Mouse (Mus musculus) heart, adult 2 months (tissue): Measurements from ENCODE around the gene Ets1. TPM values are rescaled to one million over a fixed set of nuclear protein-coding genes. Genes with fewer than 3 reads are reported as not detected.

Source experiments
- DNase-seq, 2 experiments: peaks; one replicate each; pipeline ENCODE4 v3.0.0; 2021
- H3K27ac ChIP-seq: fragments of 200-600 bp; 2 replicates; pipeline ENCODE4 v1.8.1; 2022
- H3K27me3 ChIP-seq: fragments of 200-500 bp; 2 replicates; pipeline ENCODE4 v1.6.1; 2012; ENCODE audit warnings: mild to moderate bottlenecking, low read length, inconsistent platforms, mixed read lengths; ENCODE audit not compliant: control insufficient read depth, insufficient read depth
- H3K36me3 ChIP-seq: fragments of 200-500 bp; 2 replicates; pipeline ENCODE4 v1.6.1; 2012; ENCODE audit warnings: low read length, inconsistent platforms; ENCODE audit not compliant: control insufficient read depth, insufficient read depth
- H3K4me1 ChIP-seq: fragments of 200-500 bp; 2 replicates; pipeline ENCODE4 v1.6.1; 2011; ENCODE audit warnings: low read length; ENCODE audit not compliant: control insufficient read depth, insufficient read depth
- H3K4me3 ChIP-seq: fragments of 200-600 bp; 2 replicates; pipeline ENCODE4 v1.8.1; 2022
- H3K79me2 ChIP-seq: fragments of 200-500 bp; replicated peaks from 2 replicates; pipeline ENCODE4 v1.6.1; 2012; ENCODE audit warnings: mild to moderate bottlenecking, inconsistent platforms, low read length, moderate library complexity, mixed read lengths; ENCODE audit not compliant: control insufficient read depth, insufficient read depth
- H3K9ac ChIP-seq: fragments of 200-500 bp; 2 replicates; pipeline ENCODE4 v1.6.1; 2012; ENCODE audit warnings: low read depth, mild to moderate bottlenecking, control low read depth, inconsistent platforms, low read length, mixed read lengths
- CTCF ChIP-seq: fragments of 200-600 bp; IDR thresholded peaks from 2 replicates; pipeline ENCODE4 v1.8.1; 2022; ENCODE audit warnings: antibody characterized with exemption, mild to moderate bottlenecking, moderate library complexity
- EP300 ChIP-seq: fragments of 200-500 bp; IDR thresholded peaks from 2 replicates; pipeline ENCODE4 v1.6.1; 2011; ENCODE audit warnings: low read depth, low read length, control low read depth; ENCODE audit not compliant: insufficient read depth
- POLR2A ChIP-seq: fragments of 200-500 bp; IDR thresholded peaks from 2 replicates; pipeline ENCODE4 v1.6.1; 2011; ENCODE audit warnings: mild to moderate bottlenecking, low read depth, low read length, control low read depth; ENCODE audit not compliant: insufficient read depth
- WGBS: fragments of 180-500 bp; shearing (Covaris S2); methylation state at CpG from one replicate; pipeline ENCODE4 v1.1.7; 2018; 5-methylcytosine and 5-hydroxymethylcytosine counted together
- intact Hi-C: fragments of 180-260 bp; cut with DNase I; formaldehyde crosslinking; loops from one replicate; pipeline ENCODE4 v1.15.1; 2025
- polyA plus RNA-seq: library from polyadenylated mRNA; depleted of rRNA; stranded (reverse); fragments of >200 nt; gene quantifications from 2 replicates; pipeline ENCODE4 v1.2.3, GENCODE M21; 2012
- total RNA-seq, 2 experiments: library from RNA; stranded (reverse); gene quantifications; 2 replicates each; pipeline ENCODE4 v1.2.3; 2021

The Ets1 gene
- total and polyA plus RNA-seq, 3 experiments = 22.6 to 48.7 (median 40.7) TPM

DNA sequence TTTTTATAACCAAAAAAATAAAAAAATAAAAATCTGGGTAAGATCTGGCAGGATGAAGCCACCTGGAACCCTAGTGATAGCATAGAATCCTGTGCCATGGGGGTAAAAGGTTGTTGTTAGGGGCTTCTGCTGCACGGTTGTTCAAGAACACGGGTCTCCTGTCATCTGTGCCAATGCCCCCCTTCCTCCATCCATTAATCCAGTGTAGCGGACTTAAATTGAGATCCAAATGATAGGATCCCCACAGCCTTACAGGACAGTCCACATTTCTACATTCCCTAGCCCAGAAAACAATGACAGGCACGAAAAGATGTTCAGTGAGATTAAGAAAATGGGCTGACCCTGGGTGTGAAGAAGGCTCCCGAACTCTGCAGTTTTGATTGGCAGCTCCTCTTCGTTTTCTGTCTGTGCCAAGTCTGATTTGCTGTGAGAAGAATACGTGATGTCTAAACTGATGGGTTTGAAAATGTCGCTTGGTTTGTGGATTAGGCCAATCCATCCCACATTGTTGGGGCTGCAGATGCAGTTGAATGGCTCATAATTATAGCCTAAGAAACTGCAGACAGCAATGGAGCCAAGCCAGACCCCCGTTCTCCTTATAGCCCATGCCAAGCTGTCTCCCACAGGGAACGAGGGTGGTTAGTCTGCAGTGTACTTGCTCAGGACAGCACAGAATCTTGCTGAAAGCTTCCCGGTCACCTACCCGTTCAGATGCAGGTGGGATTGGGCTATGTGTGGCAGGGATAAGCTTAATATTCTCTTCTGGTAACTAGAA is 55.3 kb downstream of the Ets1 start:
- Histone ChIP-seq H3K27ac (peak overlapping the region; percentile 15), H3K36me3 (peaks cover 19% of the 10 kb centered on the region), H3K27me3 (no peaks in the 10 kb centered on the region), H3K79me2 (no peaks in the 10 kb centered on the region), H3K9ac (no peak overlapping the region), H3K4me1 (peaks cover 16% of the 10 kb centered on the region), H3K4me3 (no peak overlapping the region)
- no peak for DNase-seq
- TF ChIP-seq EP300 (no peak), CTCF (no peak), POLR2A (no peak)
- intact Hi-C loops = loop anchor here (5.0 to 10.0 kb wide), 3 partner anchors 54 to 287 kb away; partner anchors contain the start of gene Ets1
- 71% methylated on average over 12 of the region's 12 CpGs for WGBS

- Histone ChIP-seq H3K79me2 (no peaks in the 10 kb centered on the region), H3K27me3 (no peaks in the 10 kb centered on the region), H3K36me3 (peaks cover 19% of the 10 kb centered on the region), H3K4me1 (peaks cover 16% of the 10 kb centered on the region), H3K4me3 (no peak overlapping the region), H3K9ac (no peak overlapping the region), H3K27ac (peak overlapping the region; percentile 54; the same call in 1 of the 2 replicates)
- intact Hi-C loops = loop anchor here (5.0 to 10.0 kb wide), 3 partner anchors 56 to 288 kb away; partner anchors contain the start of gene Ets1
- no peak for TF ChIP-seq POLR2A
- TF ChIP-seq EP300 = no peak
- no peak for TF ChIP-seq CTCF
- 63% methylated on average over 2 of the region's 2 CpGs for WGBS
- no peak for DNase-seq
These were observed 56.9 kb downstream of the Ets1 start for GRCm38 (mm10) chr9:32692944-32693343.

DNA sequence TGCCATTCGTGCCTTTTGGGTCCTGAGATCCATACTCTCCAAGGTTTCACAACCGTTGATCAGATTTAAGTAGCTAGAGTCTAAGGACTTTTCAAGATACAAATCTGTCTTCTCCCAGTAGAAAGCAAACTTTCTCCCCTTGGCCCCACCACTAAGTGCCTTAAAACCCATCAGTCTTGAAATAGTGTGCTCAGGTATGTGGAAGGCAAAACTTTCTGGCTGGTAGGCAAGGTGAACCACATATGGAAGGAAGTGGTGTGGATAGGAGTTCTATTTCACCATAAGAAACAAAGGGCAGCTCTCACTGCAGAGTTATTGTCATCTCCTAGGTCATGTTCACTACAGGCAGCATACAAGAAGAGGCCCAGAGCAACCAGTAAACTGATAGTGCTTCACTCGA is 57.4 kb downstream of the Ets1 start:
- Histone ChIP-seq H3K27ac (peak overlapping the region; percentile 54), H3K79me2 (no peaks in the 10 kb centered on the region)
- 64% methylated on average over 3 of the region's 3 CpGs for WGBS

GRCm38 (mm10) chr9:32694111-32694824 is 58.2 kb downstream of the Ets1 start:
- Histone ChIP-seq H3K4me3 (no peak overlapping the region), H3K27me3 (no peaks in the 10 kb centered on the region), H3K4me1 (peaks cover 14% of the 10 kb centered on the region), H3K79me2 (no peaks in the 10 kb centered on the region), H3K36me3 (peaks cover 15% of the 10 kb centered on the region), H3K27ac (peak overlapping the region; percentile 99), H3K9ac (peak overlapping the region; percentile 8; the same call in 1 of the 2 replicates)
- intact Hi-C loops = loop anchor here (1.0 to 10.0 kb wide), 4 partner anchors 22 to 289 kb away; partner anchors contain the start of gene Ets1
- peak; percentile 29; the same call in 1 of the 2 replicates for TF ChIP-seq POLR2A
- no peak for TF ChIP-seq EP300
- TF ChIP-seq CTCF = no peak
- DNase-seq = no peak
- WGBS = 40% methylated on average over 12 of the region's 12 CpGs

More for the DNA sequence above, 57.4 kb downstream of the Ets1 start:
- Histone ChIP-seq H3K4me1 (peaks cover 16% of the 10 kb centered on the region), H3K36me3 (peaks cover 19% of the 10 kb centered on the region), H3K4me3 (no peak overlapping the region), H3K9ac (0 out of 2 replicates have a peak overlapping the region, but pooled peaks have one; percentile 14), H3K27me3 (no peaks in the 10 kb centered on the region)
- intact Hi-C loops = loop anchor here (5.0 to 10.0 kb wide), 3 partner anchors 56 to 289 kb away; partner anchors contain the start of gene Ets1
- no peak for DNase-seq
- TF ChIP-seq POLR2A (no peak), EP300 (no peak), CTCF (no peak)

- no peak for DNase-seq
- peak overlapping the region; percentile 99 for H3K27ac ChIP-seq
- intact Hi-C loops = loop anchor here (1.0 to 10.0 kb wide), 4 partner anchors 23 to 290 kb away; partner anchors contain the start of gene Ets1
- peak overlapping the region; percentile 88 for H3K4me3 ChIP-seq
- H3K36me3 ChIP-seq = peaks cover 16% of the 10 kb centered on the region
- H3K9ac ChIP-seq = peak overlapping the region; percentile 85
- H3K27me3 ChIP-seq = no peaks in the 10 kb centered on the region
- 24% methylated on average over 4 of the region's 4 CpGs for WGBS
- no peak for TF ChIP-seq POLR2A
- TF ChIP-seq EP300 = no peak
- no peak for TF ChIP-seq CTCF
- H3K4me1 ChIP-seq = peaks cover 14% of the 10 kb centered on the region
- H3K79me2 ChIP-seq = no peaks in the 10 kb centered on the region
These were observed 59.0 kb downstream of the Ets1 start for GRCm38 (mm10) chr9:32694916-32695490.
